Mouse (Mus musculus) layer of hippocampus, postnatal 36 days (tissue): ENCODE results near the gene Otop2. TPM values are rescaled to one million over a fixed set of nuclear protein-coding genes. Genes with fewer than 3 reads are reported as not detected.

Experiments
- DNase-seq, 2 experiments: peaks; one replicate each; pipeline ENCODE4 v3.0.0; 2022
- total RNA-seq, 2 experiments: library from RNA; stranded (reverse); gene quantifications; 2 replicates each; pipeline ENCODE4 v1.2.3; 2021

Gene Otop2
- total RNA-seq, 2 experiments from 2014 or later = 0.52 TPM; not detected in 1

GRCm38 (mm10) chr11:115298160-115298559 lies 8.8 kb upstream of the Otop2 start:
- DNase-seq = no peak

DNA sequence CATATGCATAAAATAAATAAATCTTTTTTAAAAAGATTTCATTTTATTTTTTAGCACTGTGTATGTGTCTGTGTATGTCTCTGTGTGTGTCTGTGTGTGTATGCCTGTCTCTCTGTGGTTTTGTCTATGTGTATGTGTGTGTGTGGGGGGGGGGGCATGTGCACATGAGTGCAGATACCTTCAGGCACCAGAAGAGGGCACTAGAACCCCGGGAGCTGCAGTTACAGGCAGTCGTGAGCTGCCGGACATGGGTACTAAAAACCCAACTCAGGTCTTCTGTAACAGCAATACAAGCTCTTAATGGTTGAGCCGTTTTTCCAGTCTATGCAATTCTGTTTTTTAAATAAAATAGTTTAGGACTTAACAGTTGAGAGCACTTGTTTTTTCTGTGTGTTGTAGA lies 6.2 kb upstream of the Otop2 start:
- no peak for DNase-seq

- DNase-seq = no peak
These were observed 5.6 kb upstream of the Otop2 start for GRCm38 (mm10) chr11:115301351-115301750.

DNA sequence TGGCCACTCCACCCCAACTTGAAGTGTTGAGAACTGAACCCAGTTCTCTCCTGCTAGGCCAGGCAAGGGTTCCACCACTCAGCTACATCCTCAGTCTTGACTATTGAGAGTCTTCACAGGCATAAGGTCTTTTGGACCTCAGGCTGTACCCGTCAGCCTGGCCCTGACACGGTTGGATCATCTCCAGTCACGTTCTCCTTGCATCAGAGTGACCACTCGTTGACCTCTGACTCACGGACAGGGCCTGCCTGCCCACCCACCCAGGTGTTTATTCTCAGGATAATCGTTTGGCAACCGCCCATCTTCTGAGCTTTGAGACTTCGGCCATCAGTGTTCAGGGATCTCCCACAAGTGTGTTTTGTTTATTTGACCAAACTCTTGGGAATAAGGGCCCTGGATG lies 3.8 kb upstream of the Otop2 start:
- no peak for DNase-seq

- no peak for DNase-seq
These were observed 1.8 kb downstream of the Otop2 start for GRCm38 (mm10) chr11:115308781-115309180.

GRCm38 (mm10) chr11:115314249-115314648 lies 7.3 kb downstream of the Otop2 start:
- no peak for DNase-seq

- DNase-seq = no peak
These were observed 10.2 kb downstream of the Otop2 start for GRCm38 (mm10) chr11:115317204-115317603.

DNA sequence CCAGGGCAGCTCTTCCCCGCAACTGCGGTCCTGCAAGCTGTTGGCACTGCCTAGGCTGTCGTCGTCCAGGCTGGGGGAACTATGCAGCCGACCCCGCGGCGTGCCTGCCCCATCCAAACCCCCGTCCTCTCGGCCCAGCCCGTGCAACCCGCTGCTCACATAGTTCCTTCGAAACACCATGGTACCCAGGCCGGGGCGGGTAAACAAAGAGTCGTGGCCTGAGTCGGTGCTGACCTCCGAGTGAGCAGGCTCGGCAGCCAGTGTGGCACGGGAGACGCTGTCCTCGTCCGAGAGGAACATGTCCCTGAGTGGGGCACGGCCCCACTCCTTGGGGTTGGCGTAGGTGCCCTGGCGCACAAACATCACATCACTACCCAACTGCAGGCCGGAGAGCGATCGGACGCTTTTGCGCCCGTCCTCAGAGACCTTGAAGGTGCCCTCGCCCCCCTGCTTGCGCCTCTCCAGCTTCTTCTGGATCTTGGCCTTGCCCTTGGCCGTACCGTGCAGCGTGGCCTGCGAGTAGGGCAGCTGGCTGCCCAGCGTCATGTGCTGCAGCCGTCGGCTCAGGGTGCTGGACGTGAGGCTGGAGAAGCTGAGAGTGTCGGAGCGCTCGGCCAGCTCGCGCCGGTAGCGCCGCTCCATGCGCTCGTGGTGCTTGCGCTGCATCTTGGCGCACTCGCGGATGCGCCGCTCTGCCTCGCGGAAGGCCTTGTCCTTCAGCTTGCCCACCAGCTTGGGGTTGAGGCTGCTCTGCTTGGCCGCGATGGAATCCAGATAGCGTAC lies 11.5 kb downstream of the Otop2 start:
- no peak for DNase-seq

GRCm38 (mm10) chr11:115319704-115320383 lies 12.9 kb downstream of the Otop2 start:
- DNase-seq = no peak

GRCm38 (mm10) chr11:115321906-115322693 lies 15.1 kb downstream of the Otop2 start, which contains the start of gene Ush1g:
Gene Ush1g (minus strand): TSS chr11:115322041.
- DNase-seq = no peak

- DNase-seq = no peak
These were observed 16.4 kb downstream of the Otop2 start for GRCm38 (mm10) chr11:115323354-115323753.

DNA sequence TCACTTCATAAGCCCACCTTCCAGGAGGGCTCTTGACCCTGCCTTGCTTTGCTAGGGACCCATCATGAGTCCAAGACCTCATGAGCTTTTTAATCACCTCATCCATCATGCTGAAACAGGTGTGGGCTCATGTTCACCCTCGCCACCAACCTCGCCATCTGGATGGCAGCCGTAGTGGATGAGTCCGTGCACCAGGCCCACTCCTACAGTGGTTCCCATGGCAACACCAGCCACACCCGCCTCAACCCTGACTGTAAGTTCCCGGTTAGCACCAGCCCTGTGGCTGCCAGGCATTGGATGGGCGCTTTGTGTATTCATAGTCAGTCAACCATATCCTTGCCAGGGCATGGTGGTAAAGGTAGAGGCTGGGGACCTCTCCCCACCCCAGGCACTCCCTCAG lies 19.8 kb downstream of the Otop2 start:
- DNase-seq = no peak

DNA sequence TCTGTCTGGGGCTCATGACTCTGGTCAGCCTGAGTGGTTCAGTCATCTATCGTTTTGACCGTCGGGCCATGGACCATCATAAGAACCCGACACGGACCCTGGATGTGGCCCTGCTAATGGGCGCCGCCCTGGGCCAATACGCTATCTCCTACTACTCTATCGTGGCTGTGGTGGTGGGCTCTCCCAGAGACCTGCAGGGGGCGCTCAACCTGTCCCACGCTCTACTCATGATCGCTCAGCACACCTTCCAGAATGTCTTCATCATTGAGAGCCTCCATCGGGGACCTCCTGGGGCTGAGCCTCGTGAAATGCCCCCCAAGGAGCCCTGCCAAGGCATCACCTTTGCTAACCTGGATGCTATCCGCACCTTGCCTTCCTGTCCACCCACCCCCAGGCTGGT lies 22.4 kb downstream of the Otop2 start:
- no peak for DNase-seq

- no peak for DNase-seq
These were observed 27.6 kb downstream of the Otop2 start, which contains the start of gene Otop3 for GRCm38 (mm10) chr11:115334531-115334930. Gene Otop3 (plus strand): TSS chr11:115334731.

DNA sequence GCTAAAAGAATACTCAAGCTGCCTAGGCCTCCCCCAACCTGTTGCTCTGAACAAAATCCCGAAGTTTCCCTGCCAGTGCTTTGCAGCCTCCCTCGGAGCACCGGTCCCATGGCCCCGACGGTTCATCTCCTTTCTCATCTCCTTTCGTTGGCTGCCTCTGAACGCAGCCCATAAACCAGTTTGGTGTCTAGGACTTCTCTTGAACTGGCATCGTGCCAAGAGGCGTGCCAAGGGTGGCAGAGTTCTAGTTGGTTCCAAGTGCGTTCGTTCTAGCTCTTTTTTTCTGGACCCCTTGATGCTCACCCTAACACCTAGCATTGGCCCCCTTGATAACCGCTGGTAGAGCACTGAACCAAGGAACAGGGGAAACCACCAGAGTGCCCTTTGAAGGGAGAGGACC lies 28.3 kb downstream of the Otop2 start:
- DNase-seq = no peak

- DNase-seq = no peak
These were observed 29.2 kb downstream of the Otop2 start for GRCm38 (mm10) chr11:115336115-115336514.

- no peak for DNase-seq
These were observed 30.4 kb downstream of the Otop2 start for GRCm38 (mm10) chr11:115337350-115337749.

DNA sequence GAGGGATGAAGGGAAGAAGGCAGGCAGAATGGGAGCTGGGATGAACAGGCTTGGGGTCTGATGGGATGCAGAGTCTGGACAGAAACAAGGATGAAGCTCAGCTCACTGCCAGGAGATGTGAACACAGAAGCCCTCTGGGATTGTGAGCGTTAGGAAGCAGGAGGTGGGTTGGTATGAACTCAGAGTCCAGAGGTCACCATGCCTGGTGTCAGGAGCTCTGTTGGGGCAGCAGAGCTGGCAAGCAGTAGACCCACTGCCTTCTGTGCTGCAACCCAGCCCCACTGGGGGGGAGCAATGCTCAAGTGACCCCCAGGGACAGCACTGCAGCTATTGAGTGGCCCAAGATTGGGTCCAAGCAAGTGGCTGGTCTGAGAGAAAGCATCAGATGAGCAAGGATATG lies 30.9 kb downstream of the Otop2 start:
- no peak for DNase-seq

DNA sequence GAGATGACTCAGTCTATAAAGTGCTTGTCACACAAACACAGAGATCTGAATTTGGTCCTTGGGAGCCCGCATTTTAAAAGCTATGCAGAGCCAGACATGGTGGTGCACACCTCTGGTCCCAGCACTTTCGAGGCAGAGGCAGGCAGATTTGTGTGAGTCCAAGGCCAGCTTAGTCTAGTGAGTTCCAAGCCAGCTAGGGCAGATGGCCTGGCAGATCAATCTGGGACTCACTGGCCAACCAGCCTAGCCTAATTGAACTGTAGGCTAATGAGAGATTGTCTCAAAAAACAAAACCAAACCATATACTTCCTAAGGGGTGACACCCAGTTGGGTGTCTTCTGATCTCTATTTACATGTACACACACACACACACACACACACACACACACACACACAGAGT lies 34.3 kb downstream of the Otop2 start:
- DNase-seq = no peak

- no peak for DNase-seq
These were observed 34.9 kb downstream of the Otop2 start for GRCm38 (mm10) chr11:115341866-115342265.

- no peak for DNase-seq
These were observed 38.0 kb downstream of the Otop2 start for GRCm38 (mm10) chr11:115344967-115345366.

- DNase-seq = no peak
These were observed 38.6 kb downstream of the Otop2 start for GRCm38 (mm10) chr11:115345515-115345914.

DNA sequence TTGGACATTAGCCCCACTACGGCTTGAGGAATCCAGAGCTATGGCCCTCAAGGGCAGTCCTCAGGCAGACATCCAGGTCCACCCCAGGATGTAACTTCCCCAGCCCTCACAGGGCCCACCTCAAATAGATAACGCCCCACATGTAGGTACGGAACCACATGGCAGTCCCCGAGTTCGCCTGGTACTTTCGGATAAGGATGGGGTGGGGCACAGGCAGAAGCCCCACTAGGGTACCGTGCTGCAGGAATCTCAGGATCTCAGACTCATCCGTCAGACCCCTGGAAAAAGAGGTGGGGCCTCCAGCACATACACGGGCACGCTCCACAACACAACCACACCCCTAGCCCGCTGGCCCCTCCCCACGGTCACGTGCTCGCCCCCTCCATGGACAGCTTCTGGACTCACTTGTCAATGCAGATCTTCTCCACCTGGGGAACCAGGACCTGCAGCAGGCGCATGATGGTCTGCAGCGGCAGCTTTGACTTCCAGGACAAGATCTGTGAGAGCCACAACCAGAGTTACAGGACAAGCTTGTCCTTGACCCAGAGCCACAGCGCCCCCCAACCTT lies 41.8 kb downstream of the Otop2 start:
- DNase-seq = no peak
